Mouse (Mus musculus) stomach, postnatal 0 days (tissue): ENCODE measurements around the gene Gramd2. TPM values are rescaled to one million over a fixed set of nuclear protein-coding genes. Genes with fewer than 3 reads are reported as not detected.

Experiments used
- ATAC-seq: fragments of 200-750 bp; cut with Nextera tagmentation; 2 replicates; pipeline ENCODE4 v1.8.0; 2017; ENCODE audit not compliant: low FRiP score, low TSS enrichment
- DNase-seq: peaks from one replicate; pipeline ENCODE4 v3.0.0-alpha.2; 2016; ENCODE audit warnings: low spot score
- H3K27ac ChIP-seq: fragments of 300-500 bp; sonication (generic); replicated peaks from 2 replicates; pipeline ENCODE4 v1.5.1; 2014; ENCODE audit warnings: mild to moderate bottlenecking, control low read depth
- H3K27me3 ChIP-seq: fragments of 300-500 bp; sonication (generic); 2 replicates; pipeline ENCODE4 v1.6.1; 2014; ENCODE audit warnings: low read length; ENCODE audit not compliant: control insufficient read depth, insufficient read depth
- H3K36me3 ChIP-seq: fragments of 300-500 bp; sonication (generic); 2 replicates; pipeline ENCODE4 v1.6.1; 2014; ENCODE audit warnings: low read length, mixed read lengths; ENCODE audit not compliant: control insufficient read depth, insufficient read depth
- H3K4me1 ChIP-seq: fragments of 300-500 bp; sonication (generic); replicated peaks from 2 replicates; pipeline ENCODE4 v1.6.1; 2014; ENCODE audit warnings: antibody characterized with exemption; ENCODE audit not compliant: control insufficient read depth, insufficient read depth
- H3K4me2 ChIP-seq: fragments of 300-500 bp; sonication (generic); replicated peaks from 2 replicates; pipeline ENCODE4 v1.6.1; 2014; ENCODE audit warnings: low read depth, mild to moderate bottlenecking, control low read depth, moderate library complexity
- H3K4me3 ChIP-seq: fragments of 300-500 bp; sonication (generic); 2 replicates; pipeline ENCODE4 v1.5.1; 2014; ENCODE audit warnings: low read depth, low read length, control low read depth
- H3K9ac ChIP-seq: fragments of 300-500 bp; sonication (generic); 2 replicates; pipeline ENCODE4 v1.6.1; 2014; ENCODE audit warnings: mild to moderate bottlenecking, low read length, control low read depth, mixed read lengths
- H3K9me3 ChIP-seq: fragments of 300-500 bp; sonication (generic); 2 replicates; pipeline ENCODE4 v1.6.1; 2016; ENCODE audit warnings: low read length; ENCODE audit not compliant: control insufficient read depth
- CTCF ChIP-seq: IDR thresholded peaks from 2 replicates; pipeline ENCODE4 v1.5.1; 2016; ENCODE audit warnings: antibody characterized with exemption, low read depth, mild to moderate bottlenecking, moderate library complexity
- EP300 ChIP-seq: optimal IDR thresholded peaks from 2 replicates; pipeline ENCODE3; 2016; ENCODE audit warnings: antibody characterized with exemption
- WGBS: fragments of 180-500 bp; shearing (Covaris S2); extraction: QIAGEN DNeasy Blood & Tissue Kit; methylation state at CpG from one replicate; pipeline ENCODE4 v1.1.7; 2014; 5-methylcytosine and 5-hydroxymethylcytosine counted together
- polyA plus RNA-seq: library from polyadenylated mRNA; unstranded; fragments of >200 nt; fragmentation: Nextera tagmentation; extraction: Ambion mirVana; gene quantifications from 2 replicates; pipeline ENCODE4 v1.2.1, GENCODE M21; 2015

Gene Gramd2
- polyA plus RNA-seq, 1 experiment from 2014 or later, result 5.9 TPM

DNA sequence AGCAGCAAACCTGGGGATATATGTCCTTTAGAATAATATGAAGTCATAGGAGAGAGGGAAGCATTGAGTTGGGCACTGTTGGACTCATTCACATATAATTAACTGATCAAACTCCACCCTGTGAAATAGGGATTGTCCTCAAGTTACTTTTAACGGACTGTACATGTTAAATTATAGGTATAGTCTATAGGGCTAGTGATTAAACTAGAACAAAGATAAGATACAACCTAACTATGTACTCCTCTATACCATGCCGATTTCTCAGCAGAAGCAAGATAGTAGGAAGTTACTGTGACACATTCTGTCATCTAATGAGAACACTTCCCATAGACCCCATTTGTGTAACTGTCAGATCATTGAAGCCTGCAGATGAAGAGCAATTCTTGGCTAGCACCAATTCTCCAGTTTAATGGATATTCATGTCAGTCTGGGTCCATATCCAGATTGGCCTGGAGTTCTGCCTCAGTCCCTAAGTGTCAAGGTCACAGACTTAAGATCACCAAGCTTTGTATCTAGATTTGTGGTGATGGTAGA, 25.4 kb upstream of the Gramd2 start:
- 79% methylated on average over 2 of the region's 2 CpGs for WGBS
- H3K9me3 ChIP-seq, result no peaks in the 10 kb centered on the region
- TF ChIP-seq CTCF (no peak), EP300 (no peak)
- H3K36me3 ChIP-seq, result peaks cover under 1% of the 10 kb centered on the region; the same call in 1 of the 2 replicates
- H3K4me2 ChIP-seq, result no peak overlapping the region
- no peak for DNase-seq
- no peaks in the 10 kb centered on the region for H3K27me3 ChIP-seq
- H3K9ac ChIP-seq, result no peak overlapping the region
- no peak overlapping the region for H3K27ac ChIP-seq
- ATAC-seq, result no peak
- no peak overlapping the region for H3K4me3 ChIP-seq
- H3K4me1 ChIP-seq, result peaks cover 12% of the 10 kb centered on the region

DNA sequence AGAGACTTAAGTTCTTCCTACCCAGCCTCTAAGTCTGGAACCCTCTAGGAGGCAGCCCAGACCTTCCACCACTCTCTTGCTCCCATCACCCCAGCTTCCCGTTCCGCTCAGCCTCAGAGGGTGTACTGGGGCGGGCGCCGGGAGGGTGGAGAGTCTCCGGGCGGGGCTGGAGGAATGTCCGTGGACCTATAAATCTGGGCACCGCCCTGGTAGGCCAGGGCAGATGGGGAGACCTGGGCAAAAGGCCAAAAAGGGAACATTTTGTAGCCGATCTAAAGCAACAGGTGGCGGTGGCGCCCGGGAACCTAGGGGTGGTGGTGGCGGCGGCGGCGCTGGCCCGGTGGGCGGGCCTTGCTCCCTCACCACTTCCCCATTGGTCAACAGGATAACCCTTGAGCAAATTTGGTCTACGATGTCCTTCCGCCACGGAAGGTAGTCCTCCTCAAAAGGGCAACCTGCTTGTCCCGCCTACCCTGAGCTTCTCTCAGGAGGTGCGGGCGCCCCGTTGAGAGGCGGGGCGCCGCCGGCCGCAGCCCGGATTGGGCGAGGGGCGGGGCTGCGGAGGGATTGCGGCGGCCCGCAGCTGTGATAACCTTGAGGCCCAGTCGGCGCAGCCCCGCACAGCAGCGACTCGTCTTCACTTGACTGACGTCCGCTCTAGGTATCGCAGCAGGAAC, 23.8 kb upstream of the Gramd2 start, which contains the start of gene Pkm:
Gene Pkm (plus strand): TSS at position 411 of the 677 bp plus-strand sequence.
- H3K27me3 ChIP-seq, result no peaks in the 10 kb centered on the region
- under 1% methylated on average over 45 of the region's 46 CpGs for WGBS
- TF ChIP-seq EP300, result no peak
- peak; percentile 51 for TF ChIP-seq CTCF
- peak; percentile 98 for DNase-seq
- no peaks in the 10 kb centered on the region for H3K9me3 ChIP-seq
- no peaks in the 10 kb centered on the region for H3K36me3 ChIP-seq
- peaks cover 18% of the 10 kb centered on the region for H3K4me1 ChIP-seq
- H3K4me3 ChIP-seq, result peak within 1 kb of the TSS; percentile 69
- H3K9ac ChIP-seq, result peak within 1 kb of the TSS; percentile 71
- peak; percentile 93 for ATAC-seq
- H3K4me2 ChIP-seq, result peak within 1 kb of the TSS; percentile 70
- H3K27ac ChIP-seq, result peak within 1 kb of the TSS; percentile 94

DNA sequence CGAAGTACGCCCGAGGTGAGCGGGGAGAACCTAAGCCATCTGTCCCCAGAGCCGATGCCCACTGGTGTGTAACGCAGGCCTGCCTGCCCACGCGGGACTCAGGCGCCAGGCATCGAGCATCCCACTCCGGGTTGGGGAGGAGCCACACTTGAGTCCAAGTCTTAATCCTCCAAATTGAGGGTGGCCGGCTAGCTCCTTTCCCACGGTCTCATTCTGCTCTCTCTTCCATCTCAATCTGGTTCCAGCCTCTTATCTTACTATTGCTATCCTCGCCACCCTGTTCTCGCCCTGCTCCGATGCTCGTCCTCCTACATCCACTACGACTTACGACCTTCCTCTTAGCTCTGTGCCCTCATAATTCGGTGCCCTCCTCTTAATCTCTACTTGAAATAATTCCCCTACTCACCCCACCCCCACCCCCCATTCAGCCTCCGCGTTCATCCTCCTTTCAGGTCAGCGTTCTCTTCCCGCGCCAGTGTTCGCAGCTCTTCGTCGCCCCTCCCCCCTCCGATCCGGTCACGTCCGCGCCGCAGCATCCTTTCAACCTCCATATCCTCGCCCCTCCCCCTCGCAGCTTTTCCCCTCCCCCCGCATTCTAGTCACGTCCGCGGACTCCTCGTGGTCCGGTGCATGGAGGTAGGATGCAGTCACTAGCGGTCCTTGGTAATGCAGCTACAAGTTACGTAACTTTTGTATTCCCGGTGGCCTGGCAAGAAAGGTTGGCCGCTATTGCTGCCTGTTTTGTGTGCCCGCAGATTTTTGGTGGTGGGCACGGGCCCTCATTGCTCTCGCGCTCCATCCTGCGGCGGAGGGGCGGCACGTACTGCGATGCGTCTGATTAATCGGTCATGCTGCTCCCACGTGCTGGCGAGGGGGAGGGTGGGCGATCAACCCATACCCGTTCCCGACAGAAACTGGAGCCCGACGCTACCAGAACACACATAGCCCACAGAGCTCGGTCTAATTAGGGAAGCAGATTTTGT, 23.0 kb upstream of the Gramd2 start:
- TF ChIP-seq EP300 (no peak), CTCF (peak; percentile 64)
- Histone ChIP-seq H3K9ac (peak overlapping the region; percentile 71), H3K36me3 (no peaks in the 10 kb centered on the region), H3K9me3 (no peaks in the 10 kb centered on the region), H3K4me1 (peaks cover 18% of the 10 kb centered on the region), H3K4me2 (peak overlapping the region; percentile 70), H3K27me3 (no peaks in the 10 kb centered on the region), H3K4me3 (peak overlapping the region; percentile 69), H3K27ac (peak overlapping the region; percentile 94)
- ATAC-seq (no peak; the same call in 1 of the 2 replicates), DNase-seq (peak; percentile 79)
- WGBS, result under 1% methylated on average over 65 of the region's 65 CpGs

DNA sequence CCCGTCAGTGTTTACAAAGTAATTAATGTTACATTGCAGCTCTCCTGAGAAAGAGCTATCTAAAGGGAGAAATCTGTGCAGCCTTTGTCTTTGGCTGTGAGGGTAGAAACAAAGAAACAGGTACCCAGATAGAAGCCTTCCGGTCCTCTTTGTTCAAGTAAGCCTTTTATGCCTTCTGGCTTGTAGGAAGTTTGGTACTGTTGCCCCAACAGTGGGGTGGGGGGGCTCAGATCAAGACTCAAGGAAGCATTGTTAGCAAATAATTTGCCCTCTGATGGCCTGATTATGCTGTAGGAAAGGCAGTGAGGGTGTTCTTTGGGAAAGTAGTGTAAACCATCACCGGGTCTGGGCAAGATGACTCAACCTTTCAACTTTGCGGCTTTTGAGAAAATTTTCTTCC, 21.8 kb upstream of the Gramd2 start:
- peaks cover 18% of the 10 kb centered on the region for H3K4me1 ChIP-seq
- TF ChIP-seq EP300 (no peak), CTCF (no peak)
- peak overlapping the region; percentile 49; the same call in 1 of the 2 replicates for H3K27ac ChIP-seq

DNA sequence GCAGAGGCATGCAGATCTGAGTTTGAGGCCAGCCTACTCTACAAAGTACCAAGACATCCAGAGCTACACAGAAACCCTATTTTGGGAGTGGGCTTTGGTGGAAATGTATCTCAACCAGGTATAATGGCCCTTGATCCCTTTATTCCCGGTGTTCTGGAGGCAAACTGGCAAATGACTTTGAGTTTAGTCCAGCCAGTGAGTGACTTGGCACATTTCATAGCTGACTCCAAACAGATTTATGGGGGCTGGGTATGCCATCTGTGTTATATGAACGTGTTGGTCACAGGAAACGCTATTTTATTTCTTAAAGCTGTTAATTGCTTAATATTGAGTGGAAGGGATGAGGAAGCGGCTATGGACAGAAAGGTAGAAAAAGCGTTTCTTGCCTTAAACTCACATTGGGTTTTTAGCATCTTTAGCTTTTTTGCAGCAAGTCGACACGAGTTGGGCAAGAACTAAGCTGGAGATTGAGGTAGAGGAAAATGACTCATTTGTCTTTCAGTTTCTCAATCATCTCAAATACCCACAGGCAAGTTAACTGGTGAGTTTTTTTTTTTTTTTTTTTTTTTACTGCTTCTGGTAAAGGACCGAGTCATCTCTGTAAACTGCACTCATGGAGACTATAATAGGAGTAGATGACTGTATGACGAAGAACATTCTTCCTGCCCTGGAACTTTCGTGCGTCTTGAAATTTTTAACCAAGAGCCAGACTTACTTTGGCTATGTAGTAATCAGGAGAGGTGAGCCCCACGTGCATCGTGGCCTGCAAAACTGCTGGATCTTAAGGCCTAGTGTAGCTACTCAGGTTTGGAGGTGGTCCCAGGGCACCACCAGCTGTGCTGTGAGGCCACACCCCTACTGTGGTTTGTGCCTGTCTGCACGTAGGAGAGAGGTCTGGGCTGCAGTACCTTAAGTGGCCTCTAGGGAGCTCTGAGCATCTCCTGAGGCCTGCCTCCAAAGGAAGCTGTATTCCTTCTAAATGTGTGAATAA, 20.6 kb upstream of the Gramd2 start:
- Histone ChIP-seq H3K9me3 (no peaks in the 10 kb centered on the region), H3K4me2 (peak overlapping the region; percentile 70), H3K4me3 (no peak overlapping the region), H3K9ac (no peak overlapping the region), H3K36me3 (no peaks in the 10 kb centered on the region), H3K4me1 (peaks cover 18% of the 10 kb centered on the region), H3K27me3 (no peaks in the 10 kb centered on the region), H3K27ac (peak overlapping the region; percentile 81)
- ATAC-seq, result peak; percentile 16; the same call in 1 of the 2 replicates
- DNase-seq, result peak; percentile 88
- 24% methylated on average over 14 of the region's 14 CpGs for WGBS
- TF ChIP-seq CTCF (peak; percentile 89), EP300 (no peak)

More for the DNA sequence above, 21.8 kb upstream of the Gramd2 start:
- peak overlapping the region; percentile 31; the same call in 1 of the 2 replicates for H3K9ac ChIP-seq
- H3K4me3 ChIP-seq, result peak overlapping the region; percentile 69
- no peaks in the 10 kb centered on the region for H3K36me3 ChIP-seq
- WGBS, result 14% methylated on average over 4 of the region's 4 CpGs
- peak overlapping the region; percentile 70 for H3K4me2 ChIP-seq
- H3K27me3 ChIP-seq, result no peaks in the 10 kb centered on the region
- no peak for ATAC-seq
- DNase-seq, result no peak
- H3K9me3 ChIP-seq, result no peaks in the 10 kb centered on the region
